Mouse (Mus musculus): Measurements from ENCODE around the gene Zfp202. TPM values are rescaled to one million over a fixed set of nuclear protein-coding genes. Genes with fewer than 3 reads are reported as not detected.

Gene Zfp202
- polyA plus RNA-seq, 1 experiment from 2014 or later, result 12.0 TPM

GRCm38 (mm10) chr9:40210744-40211143 is 18.6 kb downstream of the Zfp202 start:
- H3K4me1 ChIP-seq (replicated peaks; ENCODE audit: control insufficient read depth, insufficient read depth, low read length), result no peaks in the 10 kb centered on the region
- H3K36me3 ChIP-seq (ENCODE audit: control insufficient read depth, insufficient read depth), result peaks cover 45% of the 10 kb centered on the region
- no peak overlapping the region for H3K4me2 ChIP-seq (ENCODE audit: low read length)
- 91% methylated on average over 2 of the region's 2 CpGs for WGBS
- H3K9ac ChIP-seq (replicated peaks; ENCODE audit: low read depth, low read length), result no peak overlapping the region
- no peak overlapping the region for H3K4me3 ChIP-seq (replicated peaks; ENCODE audit: low read length)
- H3K27me3 ChIP-seq (replicated peaks; ENCODE audit: control insufficient read depth, insufficient read depth, low read length), result no peaks in the 10 kb centered on the region
- no peak overlapping the region for H3K27ac ChIP-seq (ENCODE audit: low read length)
- H3K9me3 ChIP-seq (ENCODE audit: control insufficient read depth, low read length), result no peaks in the 10 kb centered on the region
- ATAC-seq, result no peak

- no peaks in the 10 kb centered on the region for H3K4me1 ChIP-seq (replicated peaks; ENCODE audit: control insufficient read depth, insufficient read depth, low read length)
- H3K4me3 ChIP-seq (replicated peaks; ENCODE audit: low read length), result no peak overlapping the region
- H3K36me3 ChIP-seq (ENCODE audit: control insufficient read depth, insufficient read depth), result peaks cover 33% of the 10 kb centered on the region
- no peaks in the 10 kb centered on the region for H3K9me3 ChIP-seq (ENCODE audit: control insufficient read depth, low read length)
- no peak for ATAC-seq
- H3K4me2 ChIP-seq (ENCODE audit: low read length), result no peak overlapping the region
- WGBS, result 96% methylated on average over 5 of the region's 5 CpGs
- no peak overlapping the region for H3K9ac ChIP-seq (replicated peaks; ENCODE audit: low read depth, low read length)
- no peaks in the 10 kb centered on the region for H3K27me3 ChIP-seq (replicated peaks; ENCODE audit: control insufficient read depth, insufficient read depth, low read length)
- H3K27ac ChIP-seq (ENCODE audit: low read length), result no peak overlapping the region
Observed at GRCm38 (mm10) chr9:40214058-40214457, 21.9 kb downstream of the Zfp202 start.

- H3K27ac ChIP-seq (ENCODE audit: low read length), result no peak overlapping the region
- peaks cover 13% of the 10 kb centered on the region for H3K36me3 ChIP-seq (ENCODE audit: control insufficient read depth, insufficient read depth)
- no peaks in the 10 kb centered on the region for H3K4me1 ChIP-seq (replicated peaks; ENCODE audit: control insufficient read depth, insufficient read depth, low read length)
- no peak for ATAC-seq
- no peak overlapping the region for H3K4me3 ChIP-seq (replicated peaks; ENCODE audit: low read length)
- no peak overlapping the region for H3K9ac ChIP-seq (replicated peaks; ENCODE audit: low read depth, low read length)
- WGBS, result 61% methylated on average over 4 of the region's 4 CpGs
- no peak overlapping the region for H3K4me2 ChIP-seq (ENCODE audit: low read length)
- no peaks in the 10 kb centered on the region for H3K9me3 ChIP-seq (ENCODE audit: control insufficient read depth, low read length)
- no peaks in the 10 kb centered on the region for H3K27me3 ChIP-seq (replicated peaks; ENCODE audit: control insufficient read depth, insufficient read depth, low read length)
Observed at GRCm38 (mm10) chr9:40216651-40217050, 24.5 kb downstream of the Zfp202 start.

- Histone ChIP-seq H3K36me3 (ENCODE audit: control insufficient read depth, insufficient read depth) (no peaks in the 10 kb centered on the region), H3K9me3 (ENCODE audit: control insufficient read depth, low read length) (no peaks in the 10 kb centered on the region), H3K27ac (ENCODE audit: low read length) (no peak overlapping the region), H3K9ac (replicated peaks; ENCODE audit: low read depth, low read length) (no peak overlapping the region), H3K4me2 (ENCODE audit: low read length) (no peak overlapping the region), H3K27me3 (replicated peaks; ENCODE audit: control insufficient read depth, insufficient read depth, low read length) (no peaks in the 10 kb centered on the region), H3K4me3 (replicated peaks; ENCODE audit: low read length) (no peak overlapping the region), H3K4me1 (replicated peaks; ENCODE audit: control insufficient read depth, insufficient read depth, low read length) (0 out of 2 replicates have a peak, but pooled peaks cover 3% of the 10 kb centered on the region)
- WGBS, result 72% methylated on average over 4 of the region's 4 CpGs
- no peak for ATAC-seq
Observed at GRCm38 (mm10) chr9:40224289-40224688, 32.2 kb downstream of the Zfp202 start.

- Histone ChIP-seq H3K27ac (ENCODE audit: low read length) (no peak overlapping the region), H3K9ac (replicated peaks; ENCODE audit: low read depth, low read length) (no peak overlapping the region), H3K4me3 (replicated peaks; ENCODE audit: low read length) (no peak overlapping the region), H3K9me3 (ENCODE audit: control insufficient read depth, low read length) (no peaks in the 10 kb centered on the region), H3K4me2 (ENCODE audit: low read length) (no peak overlapping the region), H3K4me1 (replicated peaks; ENCODE audit: control insufficient read depth, insufficient read depth, low read length) (0 out of 2 replicates have a peak, but pooled peaks cover 5% of the 10 kb centered on the region), H3K36me3 (ENCODE audit: control insufficient read depth, insufficient read depth) (no peaks in the 10 kb centered on the region), H3K27me3 (replicated peaks; ENCODE audit: control insufficient read depth, insufficient read depth, low read length) (no peaks in the 10 kb centered on the region)
- peak; percentile 88 for ATAC-seq
- 70% methylated on average over 10 of the region's 10 CpGs for WGBS
Observed at GRCm38 (mm10) chr9:40227874-40228789, 36.0 kb downstream of the Zfp202 start.

GRCm38 (mm10) chr9:40228804-40229331 is 36.8 kb downstream of the Zfp202 start:
- no peak overlapping the region for H3K9ac ChIP-seq (replicated peaks; ENCODE audit: low read depth, low read length)
- ATAC-seq, result no peak

GRCm38 (mm10) chr9:40229479-40229878 is 37.4 kb downstream of the Zfp202 start:
- no peak overlapping the region for H3K27ac ChIP-seq (ENCODE audit: low read length)
- no peak overlapping the region for H3K4me3 ChIP-seq (replicated peaks; ENCODE audit: low read length)
- WGBS, result 55% methylated on average over 5 of the region's 5 CpGs
- ATAC-seq, result no peak
- H3K36me3 ChIP-seq (ENCODE audit: control insufficient read depth, insufficient read depth), result no peaks in the 10 kb centered on the region
- H3K4me2 ChIP-seq (ENCODE audit: low read length), result no peak overlapping the region
- 0 out of 2 replicates have a peak, but pooled peaks cover 5% of the 10 kb centered on the region for H3K4me1 ChIP-seq (replicated peaks; ENCODE audit: control insufficient read depth, insufficient read depth, low read length)
- H3K9me3 ChIP-seq (ENCODE audit: control insufficient read depth, low read length), result no peaks in the 10 kb centered on the region
- H3K9ac ChIP-seq (replicated peaks; ENCODE audit: low read depth, low read length), result no peak overlapping the region
- no peaks in the 10 kb centered on the region for H3K27me3 ChIP-seq (replicated peaks; ENCODE audit: control insufficient read depth, insufficient read depth, low read length)

More at GRCm38 (mm10) chr9:40228804-40229331, 36.8 kb downstream of the Zfp202 start:
- Histone ChIP-seq H3K9me3 (ENCODE audit: control insufficient read depth, low read length) (no peaks in the 10 kb centered on the region), H3K36me3 (ENCODE audit: control insufficient read depth, insufficient read depth) (no peaks in the 10 kb centered on the region), H3K4me3 (replicated peaks; ENCODE audit: low read length) (no peak overlapping the region), H3K27ac (ENCODE audit: low read length) (no peak overlapping the region), H3K4me1 (replicated peaks; ENCODE audit: control insufficient read depth, insufficient read depth, low read length) (0 out of 2 replicates have a peak, but pooled peaks cover 5% of the 10 kb centered on the region), H3K27me3 (replicated peaks; ENCODE audit: control insufficient read depth, insufficient read depth, low read length) (no peaks in the 10 kb centered on the region), H3K4me2 (ENCODE audit: low read length) (no peak overlapping the region)
- WGBS, result 38% methylated on average over 6 of the region's 6 CpGs

GRCm38 (mm10) chr9:40231019-40231418 is 38.9 kb downstream of the Zfp202 start:
- no peak overlapping the region for H3K27ac ChIP-seq (ENCODE audit: low read length)
- no peak overlapping the region for H3K4me2 ChIP-seq (ENCODE audit: low read length)
- H3K36me3 ChIP-seq (ENCODE audit: control insufficient read depth, insufficient read depth), result no peaks in the 10 kb centered on the region
- 83% methylated on average over 3 of the region's 3 CpGs for WGBS
- H3K27me3 ChIP-seq (replicated peaks; ENCODE audit: control insufficient read depth, insufficient read depth, low read length), result no peaks in the 10 kb centered on the region
- no peak overlapping the region for H3K4me3 ChIP-seq (replicated peaks; ENCODE audit: low read length)
- no peak for ATAC-seq
- 0 out of 2 replicates have a peak, but pooled peaks cover 5% of the 10 kb centered on the region for H3K4me1 ChIP-seq (replicated peaks; ENCODE audit: control insufficient read depth, insufficient read depth, low read length)
- no peaks in the 10 kb centered on the region for H3K9me3 ChIP-seq (ENCODE audit: control insufficient read depth, low read length)
- H3K9ac ChIP-seq (replicated peaks; ENCODE audit: low read depth, low read length), result no peak overlapping the region

GRCm38 (mm10) chr9:40234233-40235072 is 42.3 kb downstream of the Zfp202 start:
- Histone ChIP-seq H3K4me1 (replicated peaks; ENCODE audit: control insufficient read depth, insufficient read depth, low read length) (0 out of 2 replicates have a peak, but pooled peaks cover under 1% of the 10 kb centered on the region), H3K9me3 (ENCODE audit: control insufficient read depth, low read length) (no peaks in the 10 kb centered on the region), H3K9ac (replicated peaks; ENCODE audit: low read depth, low read length) (no peak overlapping the region), H3K4me2 (ENCODE audit: low read length) (no peak overlapping the region), H3K27me3 (replicated peaks; ENCODE audit: control insufficient read depth, insufficient read depth, low read length) (no peaks in the 10 kb centered on the region), H3K27ac (ENCODE audit: low read length) (no peak overlapping the region), H3K4me3 (replicated peaks; ENCODE audit: low read length) (no peak overlapping the region), H3K36me3 (ENCODE audit: control insufficient read depth, insufficient read depth) (no peaks in the 10 kb centered on the region)
- 75% methylated on average over 10 of the region's 10 CpGs for WGBS
- ATAC-seq, result no peak
